Mouse (Mus musculus) gonadal fat pad, adult 2 months (tissue): ENCODE results near the gene Creb5. TPM values are rescaled to one million over a fixed set of nuclear protein-coding genes. Genes with fewer than 3 reads are reported as not detected.

Experiments used
- DNase-seq: peaks from one replicate; pipeline ENCODE4 v3.0.0-alpha.2; 2012; ENCODE audit warnings: low read depth
- polyA plus RNA-seq: library from polyadenylated mRNA; depleted of rRNA; stranded (reverse); fragments of >200 nt; gene quantifications from 2 replicates; pipeline ENCODE4 v1.2.3, GENCODE M21; 2012

The Creb5 gene
- polyA plus RNA-seq, 1 experiment: 1.9 TPM

GRCm38 (mm10) chr6:53643481-53643880, 356.4 kb downstream of the Creb5 start:
- DNase-seq: no peak

- no peak for DNase-seq
These were observed 357.0 kb downstream of the Creb5 start for GRCm38 (mm10) chr6:53644056-53644455.

GRCm38 (mm10) chr6:53644971-53645370, 357.9 kb downstream of the Creb5 start:
- DNase-seq: no peak

GRCm38 (mm10) chr6:53649782-53650181, 362.7 kb downstream of the Creb5 start:
- no peak for DNase-seq

- no peak for DNase-seq
These were observed 365.6 kb downstream of the Creb5 start for GRCm38 (mm10) chr6:53652691-53653090.

- DNase-seq: no peak
These were observed 366.8 kb downstream of the Creb5 start for GRCm38 (mm10) chr6:53653706-53654360.

- no peak for DNase-seq
These were observed 367.3 kb downstream of the Creb5 start for GRCm38 (mm10) chr6:53654361-53654824.

GRCm38 (mm10) chr6:53656466-53656865, 369.4 kb downstream of the Creb5 start:
- no peak for DNase-seq

GRCm38 (mm10) chr6:53657483-53657882, 370.4 kb downstream of the Creb5 start:
- DNase-seq: no peak

- DNase-seq: no peak
These were observed 376.1 kb downstream of the Creb5 start for GRCm38 (mm10) chr6:53662858-53663833.

GRCm38 (mm10) chr6:53664759-53665158, 377.7 kb downstream of the Creb5 start:
- DNase-seq: no peak

- no peak for DNase-seq
These were observed 379.4 kb downstream of the Creb5 start for GRCm38 (mm10) chr6:53666503-53666902.

- no peak for DNase-seq
These were observed 391.2 kb downstream of the Creb5 start for GRCm38 (mm10) chr6:53678307-53678706.

- peak; percentile 27 for DNase-seq
These were observed 393.0 kb downstream of the Creb5 start for GRCm38 (mm10) chr6:53680046-53680445.

GRCm38 (mm10) chr6:53684416-53684815, 397.3 kb downstream of the Creb5 start:
- DNase-seq: peak; percentile 19

- DNase-seq: no peak
These were observed 398.3 kb downstream of the Creb5 start for GRCm38 (mm10) chr6:53685323-53685722.

- DNase-seq: no peak
These were observed 401.9 kb downstream of the Creb5 start for GRCm38 (mm10) chr6:53688762-53689477.

GRCm38 (mm10) chr6:53691006-53691405, 403.9 kb downstream of the Creb5 start:
- no peak for DNase-seq

GRCm38 (mm10) chr6:53695216-53695615, 408.1 kb downstream of the Creb5 start:
- DNase-seq: no peak

GRCm38 (mm10) chr6:53696471-53696870, 409.4 kb downstream of the Creb5 start:
- DNase-seq: no peak

GRCm38 (mm10) chr6:53696921-53697320, 409.9 kb downstream of the Creb5 start:
- no peak for DNase-seq

GRCm38 (mm10) chr6:53698128-53698749, 411.2 kb downstream of the Creb5 start:
- DNase-seq: no peak
